Mouse (Mus musculus): ENCODE data around the gene Smbd1.
A peak's percentile ranks its signal among the peaks of the same experiment; 100 is the strongest.

The Smbd1 gene

DNA sequence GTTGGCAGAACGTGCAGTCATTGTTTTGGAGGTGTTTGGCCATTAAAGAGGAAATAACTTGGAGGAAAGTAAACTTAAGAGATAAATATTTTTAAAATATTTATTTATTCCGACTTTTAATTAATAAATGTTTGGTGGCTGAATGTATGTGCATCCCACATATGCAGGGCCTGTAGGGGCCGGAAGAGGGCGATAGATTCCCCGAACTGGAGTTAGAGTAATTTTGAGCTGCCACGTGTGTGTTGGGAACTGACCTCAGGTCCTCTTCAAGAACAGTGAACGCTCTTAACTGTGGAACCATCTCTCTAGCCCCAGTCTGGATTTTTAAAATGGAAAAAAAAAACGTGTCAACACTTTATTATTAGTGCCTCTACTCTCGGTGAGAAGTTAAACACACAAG lies 3.1 kb upstream of the Smbd1 start:
- no peak for DNase-seq (ENCODE audit: low spot score in 2 of 2)

GRCm38 (mm10) chr16:32812888-32813361 lies 2.6 kb upstream of the Smbd1 start:
- DNase-seq (ENCODE audit: low spot score in 2 of 2): peak; percentile 86 to 90

DNA sequence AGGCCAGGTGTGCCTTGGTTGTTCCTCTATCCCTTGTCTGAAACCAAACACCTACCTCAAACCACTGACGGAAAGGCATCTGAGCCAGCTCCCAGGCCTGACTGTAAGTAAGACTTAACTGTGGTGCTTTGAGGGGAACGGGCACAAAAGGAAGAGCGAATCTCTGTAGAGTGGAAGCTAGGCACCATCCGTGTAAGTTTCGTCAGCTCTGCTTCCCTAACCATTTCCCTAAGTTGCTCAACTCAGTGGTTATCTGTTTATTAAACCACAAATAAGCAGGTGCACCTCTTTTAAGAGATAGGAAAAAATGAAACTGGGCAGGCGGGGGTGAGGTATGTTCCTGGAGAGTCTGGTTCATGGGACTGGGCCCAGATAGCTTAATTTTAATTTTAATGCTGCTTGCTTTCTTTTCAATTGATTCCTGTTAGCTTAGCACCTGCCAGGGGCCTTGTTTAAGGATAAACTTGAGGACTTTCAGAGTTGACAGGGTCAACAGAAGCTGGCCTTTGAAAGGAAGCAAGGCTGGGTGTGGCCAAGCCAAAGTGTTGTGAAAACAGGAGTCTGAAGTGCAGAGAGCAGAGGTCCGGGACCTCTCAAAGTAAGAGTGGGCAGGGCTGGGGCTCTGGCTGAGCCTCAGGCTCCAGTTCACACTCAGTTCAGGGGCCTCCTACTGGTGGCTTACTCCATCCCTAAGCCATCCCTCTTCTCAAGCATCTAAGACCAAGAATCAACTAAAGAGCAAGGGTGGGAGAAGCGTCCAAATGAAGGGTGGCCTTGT lies 2.7 kb downstream of the Smbd1 start:
- no peak for DNase-seq (ENCODE audit: low spot score in 2 of 2)

DNA sequence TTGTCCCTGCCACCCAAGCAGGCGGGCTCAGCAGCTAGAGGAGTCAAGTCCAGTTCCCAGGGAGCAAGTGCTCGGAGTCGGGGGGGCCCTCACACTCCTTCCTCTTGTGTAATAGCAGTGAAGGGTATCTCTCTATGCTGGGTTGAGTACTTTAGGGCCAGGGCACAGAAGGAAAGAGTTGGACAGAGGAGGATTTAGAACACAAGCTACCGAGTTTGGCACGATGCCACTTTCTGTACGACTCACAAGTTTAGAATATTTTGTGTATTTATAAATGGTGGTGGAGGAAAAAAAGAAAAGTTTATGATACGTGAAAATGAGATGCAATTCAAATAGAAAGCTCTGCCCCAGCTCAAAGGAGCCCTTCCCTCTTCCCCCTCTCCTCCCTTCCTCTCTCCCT lies 5.1 kb downstream of the Smbd1 start:
- no peak for DNase-seq (ENCODE audit: low spot score in 2 of 2)

DNA sequence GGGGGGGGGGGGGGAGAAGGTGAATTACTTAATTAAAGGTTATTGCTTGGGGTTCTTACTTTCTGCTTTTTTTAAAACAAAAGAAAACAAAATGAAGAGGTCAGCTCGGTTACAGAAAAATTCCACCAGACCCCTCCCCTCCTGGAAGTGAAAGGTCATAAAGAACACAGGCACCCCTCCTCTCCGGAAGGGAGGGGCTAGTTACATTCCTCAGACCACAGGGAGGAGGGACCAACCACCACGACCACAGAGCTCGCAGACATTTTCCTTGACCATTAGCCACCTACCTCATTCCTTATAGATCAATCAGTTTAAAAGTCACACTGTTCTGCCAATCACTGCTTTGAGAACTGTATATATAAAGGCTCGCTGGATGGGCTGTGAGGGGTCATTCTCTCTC lies 6.4 kb downstream of the Smbd1 start:
- no peak for DNase-seq (ENCODE audit: low spot score in 2 of 2)

DNA sequence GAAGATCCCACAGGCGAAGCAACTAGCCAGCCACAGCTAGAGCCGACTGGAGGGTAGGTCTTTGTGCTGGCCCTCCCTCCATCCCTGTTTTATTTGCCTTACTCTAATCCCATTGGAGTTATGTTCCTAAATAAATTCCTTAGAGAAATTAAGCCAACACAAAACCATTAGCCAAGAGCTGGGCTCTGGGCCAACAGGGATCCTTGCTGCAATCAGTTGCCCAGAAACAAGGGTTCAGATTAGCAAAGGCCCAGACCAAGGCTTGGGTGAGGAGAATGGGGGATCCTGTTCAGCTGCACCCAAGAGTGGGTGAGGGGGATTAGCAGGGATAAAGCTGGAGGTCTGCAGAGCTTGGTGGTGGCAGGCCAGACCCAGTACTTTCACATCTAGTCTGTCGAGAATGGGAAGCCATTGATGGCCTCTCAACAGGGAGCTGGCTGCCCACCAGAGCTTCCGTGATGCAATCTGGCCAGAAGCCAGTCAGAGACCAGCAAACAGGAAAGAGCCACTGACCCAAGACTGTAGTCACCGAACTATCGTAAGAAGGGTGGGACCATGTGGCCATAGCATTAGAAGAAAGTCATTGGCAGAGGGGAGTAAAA lies 6.9 kb downstream of the Smbd1 start:
- DNase-seq (ENCODE audit: low spot score in 2 of 2): peak; percentile 36 to 65

DNA sequence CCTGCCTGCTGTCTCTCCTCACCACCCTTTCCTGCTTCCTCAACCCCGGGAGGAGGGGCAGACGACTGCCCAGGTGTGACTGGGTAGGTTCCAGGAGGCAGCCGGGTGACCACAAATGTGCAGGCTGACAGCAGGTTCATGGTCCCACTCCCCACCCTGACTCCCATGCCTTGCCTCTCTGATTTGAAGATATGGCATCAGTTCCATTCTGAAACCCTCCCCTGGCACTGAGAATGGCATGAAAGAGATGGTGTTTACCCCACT lies 12.9 kb downstream of the Smbd1 start, which contains the start of gene Muc20:
Muc20 (minus strand) TSS at position 10 of the 264 bp plus-strand sequence.
- DNase-seq (ENCODE audit: low spot score in 2 of 2): no peak

GRCm38 (mm10) chr16:32796676-32797425 lies 13.4 kb downstream of the Smbd1 start:
- DNase-seq (ENCODE audit: low spot score in 2 of 2): no peak

GRCm38 (mm10) chr16:32795177-32795576 lies 15.1 kb downstream of the Smbd1 start:
- no peak for DNase-seq (ENCODE audit: low spot score in 2 of 2)

DNA sequence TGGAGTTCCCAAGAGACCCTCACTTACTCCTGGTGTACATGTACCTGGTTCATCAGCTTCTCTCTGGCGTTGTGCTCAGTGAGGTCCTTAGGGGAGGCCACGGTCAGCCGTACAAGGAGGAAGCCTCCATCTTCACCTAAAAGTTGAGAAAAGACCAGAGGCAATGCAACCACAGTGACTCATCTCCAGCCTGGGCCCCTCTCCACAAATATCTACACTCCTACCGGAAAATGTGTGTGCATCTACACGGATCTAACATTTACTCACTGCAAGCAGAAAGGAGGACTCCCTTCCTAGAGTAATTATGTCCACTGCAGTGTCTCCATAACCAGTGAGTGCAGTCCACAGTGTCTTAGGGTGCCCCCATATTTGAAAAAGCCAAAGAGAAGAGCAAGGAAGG lies 20.2 kb downstream of the Smbd1 start:
- DNase-seq (ENCODE audit: low spot score in 2 of 2): no peak

- peak; percentile 49 to 56 for DNase-seq (ENCODE audit: low spot score in 2 of 2)
Measured at GRCm38 (mm10) chr16:32784840-32785239, 25.4 kb downstream of the Smbd1 start.

DNA sequence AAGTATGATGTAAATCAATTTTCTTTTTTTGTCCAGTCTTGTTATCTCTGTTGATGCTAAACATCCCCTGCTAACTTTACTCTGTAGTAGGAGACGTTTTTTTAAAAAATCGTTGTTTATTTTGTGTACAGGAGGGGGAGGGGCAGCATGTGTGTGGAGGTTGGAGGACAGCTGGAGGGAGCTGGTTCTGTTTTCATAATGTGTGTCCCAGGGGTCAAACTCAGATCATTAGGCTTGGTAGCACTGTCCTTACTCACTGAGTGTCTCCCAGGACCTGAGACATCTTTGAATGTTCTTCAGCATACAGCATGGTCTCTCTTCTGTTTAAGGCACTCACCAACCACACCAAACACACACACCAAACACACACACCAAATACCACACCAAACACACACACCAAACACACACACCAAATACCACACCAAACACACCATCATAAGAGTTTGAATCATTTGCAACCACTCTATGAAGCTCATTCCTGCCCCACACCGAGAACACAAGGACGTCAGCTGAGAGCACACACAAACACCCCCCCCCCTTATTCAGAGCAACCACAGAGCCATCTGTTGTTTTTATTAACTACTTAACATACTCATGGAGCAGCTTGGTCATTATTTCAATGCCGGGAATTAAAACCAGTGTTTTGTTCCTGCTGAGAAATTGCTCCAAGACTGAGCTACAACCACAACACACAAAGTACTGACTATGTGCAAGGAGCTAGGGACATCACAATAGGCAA lies 26.8 kb downstream of the Smbd1 start:
- no peak for DNase-seq (ENCODE audit: low spot score in 2 of 2)

DNA sequence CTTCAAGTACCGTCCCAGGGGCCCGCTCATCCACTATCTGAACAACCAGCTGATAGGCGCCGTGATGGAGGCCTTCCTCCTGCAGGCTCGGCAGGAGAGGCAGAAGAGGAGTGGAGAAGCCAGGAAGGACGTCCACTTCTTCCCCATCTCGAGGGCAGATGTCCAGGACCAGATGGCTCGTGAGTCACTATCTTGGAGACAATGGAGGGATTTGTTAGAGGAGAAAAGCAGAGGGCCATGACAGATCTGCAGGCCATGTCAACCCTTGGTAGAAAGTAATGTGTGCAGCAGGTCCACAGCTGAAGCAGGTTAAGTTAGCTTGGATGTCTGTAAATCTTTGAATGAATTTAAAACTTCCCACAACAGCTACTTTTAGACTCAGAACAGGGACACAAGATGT lies 31.3 kb downstream of the Smbd1 start:
- no peak for DNase-seq (ENCODE audit: low spot score in 2 of 2)

DNA sequence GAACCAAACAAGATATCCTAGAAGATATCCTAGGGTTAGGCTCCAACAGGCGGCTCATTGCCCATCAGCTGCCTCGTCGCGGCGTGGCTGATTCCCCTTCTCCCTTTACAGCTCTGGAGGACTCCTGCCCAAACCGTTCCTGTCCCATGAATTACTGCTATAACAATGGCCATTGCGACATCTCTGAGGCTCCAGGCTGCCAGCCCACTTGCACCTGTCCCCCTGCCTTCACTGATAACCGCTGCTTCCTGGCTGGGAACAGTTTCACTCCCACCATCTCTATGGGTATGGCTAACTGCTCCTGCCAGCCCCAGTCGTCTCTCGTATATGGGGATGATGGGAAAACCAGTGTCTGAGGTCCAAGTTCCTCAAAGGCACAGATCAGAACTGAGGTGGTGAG lies 33.6 kb downstream of the Smbd1 start:
- no peak for DNase-seq (ENCODE audit: low spot score in 2 of 2)

DNA sequence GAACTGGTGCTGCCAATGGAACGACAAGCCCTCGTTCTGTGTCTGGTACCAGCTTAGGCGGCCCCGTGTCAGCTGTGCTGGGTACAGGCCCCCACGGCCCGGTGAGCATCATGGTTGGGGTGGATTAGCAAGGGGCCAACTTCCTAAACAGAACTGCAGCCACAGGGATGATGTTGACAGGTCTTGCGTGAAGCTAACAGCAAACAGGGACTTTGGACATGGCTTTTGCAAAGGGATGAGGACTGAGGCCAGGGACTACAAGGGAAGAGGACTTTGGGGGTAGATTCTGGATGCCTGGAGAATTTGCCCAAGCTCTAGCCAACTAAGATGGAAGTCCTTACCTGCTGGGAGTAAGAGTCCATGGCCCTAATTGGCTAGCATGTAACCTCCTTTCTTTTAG lies 43.4 kb downstream of the Smbd1 start:
- DNase-seq (ENCODE audit: low spot score in 2 of 2): no peak

DNA sequence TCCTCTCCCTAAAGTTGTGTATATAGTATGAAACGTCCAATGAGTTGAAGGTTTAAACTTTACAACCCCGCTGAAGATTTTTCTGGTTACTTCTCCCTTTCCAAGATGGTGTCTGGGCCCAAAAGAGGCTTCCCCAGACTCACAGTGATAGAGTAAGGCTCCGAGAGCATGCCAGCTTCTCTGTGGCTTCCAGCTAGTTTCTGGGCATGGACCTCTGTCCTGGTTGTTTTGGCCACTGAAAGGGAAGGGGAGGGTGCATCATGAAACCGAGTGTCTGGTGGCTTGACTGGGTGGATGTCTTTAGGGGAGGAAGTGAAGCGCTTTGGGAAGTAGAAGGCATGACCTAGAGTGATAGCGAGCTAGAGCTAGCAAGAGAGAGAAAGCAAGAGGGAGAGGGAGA lies 45.3 kb downstream of the Smbd1 start:
- no peak for DNase-seq (ENCODE audit: low spot score in 2 of 2)

- DNase-seq (ENCODE audit: low spot score in 2 of 2): no peak
Measured at GRCm38 (mm10) chr16:32764550-32764949, 45.7 kb downstream of the Smbd1 start.

Data from right cerebral cortex, adult 2 months (tissue).